Mouse (Mus musculus) ES-E14 (cell line): ENCODE results near the gene Ulk4.

Source experiments
- MAFK ChIP-seq: IDR thresholded peaks from 2 replicates; pipeline ENCODE4 v1.6.1; 2014; ENCODE audit warnings: mild to moderate bottlenecking, low read depth, low read length, inconsistent platforms; ENCODE audit not compliant: insufficient read depth
- ZNF384 ChIP-seq: IDR thresholded peaks from 2 replicates; pipeline ENCODE4 v1.6.1; 2012; ENCODE audit warnings: low read depth, low read length, inconsistent platforms

- TF ChIP-seq ZNF384 (no peak), MAFK (no peak)
Measured at GRCm38 (mm10) chr9:121302543-121302942, 25.5 kb upstream of the Ulk4 start.
